Mouse (Mus musculus): ENCODE results near the gene Cytip.

- TF ChIP-seq CTCF (IDR thresholded peaks at IDR 0.05; ENCODE audit: control insufficient read depth, insufficient read depth, insufficient replicate concordance, low read depth, low read length) = no peak
- TF ChIP-seq POLR2A (IDR thresholded peaks at IDR 0.05; ENCODE audit: control insufficient read depth, low read depth, low read length) = no peak
Observed at GRCm38 (mm10) chr2:58154555-58154954, 40.8 kb downstream of the Cytip start.
